Mouse (Mus musculus) ES-Bruce4 (cell line): ENCODE results near the gene Mb. TPM values are rescaled to one million over a fixed set of nuclear protein-coding genes. Genes with fewer than 3 reads are reported as not detected.

Experiments
- H3K27ac ChIP-seq: 2 replicates; pipeline ENCODE4 v1.5.1; 2012; ENCODE audit warnings: low read length, inconsistent platforms; ENCODE audit not compliant: insufficient read depth
- H3K27me3 ChIP-seq: 2 replicates; pipeline ENCODE4 v1.6.1; 2012; ENCODE audit warnings: mild to moderate bottlenecking, low read length, inconsistent platforms; ENCODE audit not compliant: control insufficient read depth, poor library complexity, insufficient read depth, severe bottlenecking
- H3K36me3 ChIP-seq: 2 replicates; pipeline ENCODE4 v1.6.1; 2012; ENCODE audit warnings: inconsistent platforms, mild to moderate bottlenecking, low read length, moderate library complexity; ENCODE audit not compliant: control insufficient read depth, poor library complexity, insufficient read depth, severe bottlenecking
- H3K4me1 ChIP-seq: one replicate; pipeline ENCODE4 v1.8.1; 2011; ENCODE audit warnings: low read length; ENCODE audit not compliant: control insufficient read depth, insufficient read depth
- H3K4me3 ChIP-seq: 2 replicates; pipeline ENCODE4 v1.5.1; 2011; ENCODE audit warnings: low read depth, mild to moderate bottlenecking, low read length
- H3K9ac ChIP-seq: 2 replicates; pipeline ENCODE4 v1.6.1; 2012; ENCODE audit warnings: low read depth, mild to moderate bottlenecking, inconsistent platforms; ENCODE audit not compliant: poor library complexity, severe bottlenecking
- H3K9me3 ChIP-seq: replicated peaks from 2 replicates; pipeline ENCODE4 v1.6.1; 2012; ENCODE audit warnings: mild to moderate bottlenecking, low read length, inconsistent platforms; ENCODE audit not compliant: control insufficient read depth, poor library complexity, insufficient read depth, severe bottlenecking
- CTCF ChIP-seq: IDR thresholded peaks from one replicate; pipeline ENCODE4 v1.8.1; 2011; ENCODE audit warnings: low read depth, low read length
- EP300 ChIP-seq: IDR thresholded peaks from 2 replicates; pipeline ENCODE4 v1.6.1; 2011; ENCODE audit warnings: low read depth, low read length; ENCODE audit not compliant: insufficient read depth
- POLR2A ChIP-seq: IDR thresholded peaks from one replicate; pipeline ENCODE4 v1.8.1; 2011; ENCODE audit warnings: low read length; ENCODE audit not compliant: insufficient read depth
- polyA plus RNA-seq: library from polyadenylated mRNA; stranded (reverse); fragments of >200 nt; gene quantifications from 2 replicates; pipeline ENCODE4 v1.2.4, GENCODE M21; 2011; ENCODE audit warnings: low read depth; ENCODE audit not compliant: missing spikeins, insufficient read depth, insufficient read length

The Mb gene
- polyA plus RNA-seq, 1 experiment: 1.9 TPM

- H3K27me3 ChIP-seq: no peaks in the 10 kb centered on the region
- H3K4me3 ChIP-seq: no peak overlapping the region
- H3K27ac ChIP-seq: no peak overlapping the region
- no peak for TF ChIP-seq POLR2A
- no peak for TF ChIP-seq EP300
- TF ChIP-seq CTCF: no peak
- H3K36me3 ChIP-seq: no peaks in the 10 kb centered on the region; the same call in 1 of the 2 replicates
- no peaks in the 10 kb centered on the region for H3K4me1 ChIP-seq
- H3K9me3 ChIP-seq: no peaks in the 10 kb centered on the region
- no peak overlapping the region for H3K9ac ChIP-seq
These were observed 40.1 kb upstream of the Mb start for GRCm38 (mm10) chr15:77090531-77090930.

GRCm38 (mm10) chr15:77089249-77089648 lies 38.8 kb upstream of the Mb start:
- no peaks in the 10 kb centered on the region for H3K36me3 ChIP-seq

GRCm38 (mm10) chr15:77086488-77086887 lies 36.0 kb upstream of the Mb start:
- H3K9me3 ChIP-seq: no peaks in the 10 kb centered on the region
- no peak for TF ChIP-seq POLR2A
- no peak for TF ChIP-seq CTCF
- no peak for TF ChIP-seq EP300
- no peak overlapping the region for H3K27ac ChIP-seq
- H3K36me3 ChIP-seq: no peaks in the 10 kb centered on the region
- H3K4me1 ChIP-seq: no peaks in the 10 kb centered on the region
- no peaks in the 10 kb centered on the region for H3K27me3 ChIP-seq
- H3K9ac ChIP-seq: no peak overlapping the region
- no peak overlapping the region for H3K4me3 ChIP-seq

More at GRCm38 (mm10) chr15:77089249-77089648, 38.8 kb upstream of the Mb start:
- Histone ChIP-seq H3K27me3 (no peaks in the 10 kb centered on the region), H3K27ac (no peak overlapping the region), H3K9me3 (no peaks in the 10 kb centered on the region), H3K4me1 (no peaks in the 10 kb centered on the region), H3K4me3 (no peak overlapping the region), H3K9ac (no peak overlapping the region)
- TF ChIP-seq CTCF (no peak), EP300 (no peak), POLR2A (no peak)

GRCm38 (mm10) chr15:77085818-77086217 lies 35.3 kb upstream of the Mb start:
- no peaks in the 10 kb centered on the region for H3K27me3 ChIP-seq
- H3K9ac ChIP-seq: no peak overlapping the region
- H3K27ac ChIP-seq: no peak overlapping the region
- no peak overlapping the region for H3K4me3 ChIP-seq
- H3K9me3 ChIP-seq: no peaks in the 10 kb centered on the region
- H3K4me1 ChIP-seq: no peaks in the 10 kb centered on the region
- H3K36me3 ChIP-seq: no peaks in the 10 kb centered on the region
- TF ChIP-seq EP300 (no peak), POLR2A (no peak), CTCF (no peak)

- H3K27ac ChIP-seq: peak overlapping the region; percentile 28
- H3K9me3 ChIP-seq: no peaks in the 10 kb centered on the region
- 0 out of 2 replicates have a peak overlapping the region, but pooled peaks have one; percentile 24 for H3K9ac ChIP-seq
- no peaks in the 10 kb centered on the region for H3K36me3 ChIP-seq
- TF ChIP-seq POLR2A (no peak), EP300 (no peak), CTCF (no peak)
- no peak overlapping the region for H3K4me3 ChIP-seq
- no peaks in the 10 kb centered on the region for H3K27me3 ChIP-seq
- H3K4me1 ChIP-seq: peaks cover 8% of the 10 kb centered on the region
These were observed 31.0 kb upstream of the Mb start for GRCm38 (mm10) chr15:77081454-77081853.

- H3K9me3 ChIP-seq: no peaks in the 10 kb centered on the region
- peak overlapping the region; percentile 24; the same call in 1 of the 2 replicates for H3K9ac ChIP-seq
- TF ChIP-seq CTCF: no peak
- no peak for TF ChIP-seq POLR2A
- TF ChIP-seq EP300: 0 out of 2 replicates have a peak, but pooled peaks have one; percentile 50
- H3K4me3 ChIP-seq: 0 out of 2 replicates have a peak overlapping the region, but pooled peaks have one; percentile 1
- no peaks in the 10 kb centered on the region for H3K36me3 ChIP-seq
- peak overlapping the region; percentile 28 for H3K27ac ChIP-seq
- peaks cover 8% of the 10 kb centered on the region for H3K4me1 ChIP-seq
- no peaks in the 10 kb centered on the region for H3K27me3 ChIP-seq
These were observed 30.3 kb upstream of the Mb start for GRCm38 (mm10) chr15:77080684-77081254.
